Mouse (Mus musculus): Measurements from ENCODE around the gene Dnah5. TPM values are rescaled to one million over a fixed set of nuclear protein-coding genes. Genes with fewer than 3 reads are reported as not detected.
"Not testable (repeated sequence)": the region's sequence is repeated elsewhere in the genome, so short reads cannot be mapped to it uniquely, and the experiment has no call there.

The Dnah5 gene
- total and polyA plus RNA-seq, 2 experiments from 2014 or later: 0.24 to 2.0 TPM

DNA sequence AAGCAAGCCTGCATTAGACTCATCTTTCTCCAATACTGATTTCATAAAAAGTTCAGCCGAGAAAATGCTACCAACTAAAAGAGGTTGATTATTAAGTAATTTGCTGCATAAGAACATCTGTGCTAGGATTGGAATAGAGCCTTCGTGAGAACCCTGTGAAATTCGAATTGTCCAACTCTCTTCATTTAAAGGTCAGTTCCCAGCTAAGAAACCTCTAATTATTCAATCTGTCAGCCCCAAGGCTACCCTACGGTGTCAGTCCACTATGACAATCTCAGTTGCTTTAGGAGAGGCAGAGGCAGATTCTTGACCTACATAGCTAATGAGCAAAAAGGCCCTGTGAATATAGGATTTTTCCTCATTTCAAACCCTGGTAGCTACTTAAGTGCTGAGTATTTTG, 191.9 kb downstream of the Dnah5 start:
- Histone ChIP-seq H3K27ac (ENCODE audit: low read depth, low read length) (no peak overlapping the region), H3K4me2 (ENCODE audit: low read depth) (no peak overlapping the region), H3K36me3 (ENCODE audit: insufficient read depth) (no peaks in the 10 kb centered on the region), H3K4me1 (ENCODE audit: insufficient read depth) (0 out of 2 replicates have a peak, but pooled peaks cover 3% of the 10 kb centered on the region), H3K4me3 (ENCODE audit: low read depth, low read length) (no peak overlapping the region), H3K9me3 (ENCODE audit: low read length) (no peaks in the 10 kb centered on the region), H3K27me3 (ENCODE audit: insufficient read depth, low read length) (no peaks in the 10 kb centered on the region), H3K9ac (no peak overlapping the region)
- TF ChIP-seq CTCF (IDR thresholded peaks at IDR 0.05; ENCODE audit: low read depth): no peak
- WGBS: 77% methylated on average over 4 of the region's 4 CpGs
- no peak for ATAC-seq
- no peak for DNase-seq

DNA sequence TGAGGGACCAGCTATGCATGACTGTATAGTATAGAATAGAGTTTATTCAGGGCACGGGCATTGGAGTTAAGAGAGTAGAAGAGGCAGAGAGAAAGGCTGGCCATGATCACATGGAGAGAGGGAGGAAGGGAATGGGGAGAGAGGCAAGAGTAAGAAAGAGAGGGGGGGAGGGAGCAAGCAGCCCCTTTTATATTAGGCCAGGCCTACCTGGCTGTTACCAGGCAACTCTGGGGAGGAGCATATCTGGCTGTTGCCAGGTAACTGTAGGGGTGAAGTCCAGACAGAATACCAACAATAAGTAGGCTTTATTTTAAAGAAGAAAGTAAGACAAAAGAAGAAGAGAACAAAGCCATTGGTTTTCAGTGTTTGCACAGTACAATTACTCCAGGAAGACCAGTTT, 194.9 kb downstream of the Dnah5 start:
- ATAC-seq: peak; percentile 68

GRCm38 (mm10) chr15:28399258-28399657, 195.7 kb downstream of the Dnah5 start:
- Histone ChIP-seq H3K27ac (ENCODE audit: low read depth, low read length) (no peak overlapping the region), H3K27me3 (ENCODE audit: insufficient read depth, low read length) (no peaks in the 10 kb centered on the region), H3K9me3 (ENCODE audit: low read length) (no peaks in the 10 kb centered on the region), H3K4me1 (ENCODE audit: insufficient read depth) (0 out of 2 replicates have a peak, but pooled peaks cover 3% of the 10 kb centered on the region), H3K4me2 (ENCODE audit: low read depth) (no peak overlapping the region), H3K36me3 (ENCODE audit: insufficient read depth) (no peaks in the 10 kb centered on the region), H3K4me3 (ENCODE audit: low read depth, low read length) (no peak overlapping the region), H3K9ac (no peak overlapping the region)
- no peak for TF ChIP-seq CTCF (IDR thresholded peaks at IDR 0.05; ENCODE audit: low read depth)
- WGBS: 29% methylated on average over 8 of the region's 8 CpGs
- DNase-seq: peak; percentile 24
- ATAC-seq: peak; percentile 69; the same call in 1 of the 2 replicates

More for the DNA sequence above, 194.9 kb downstream of the Dnah5 start:
- H3K9ac ChIP-seq: no peak overlapping the region
- no peaks in the 10 kb centered on the region for H3K27me3 ChIP-seq (ENCODE audit: insufficient read depth, low read length)
- H3K4me3 ChIP-seq (ENCODE audit: low read depth, low read length): no peak overlapping the region
- no peak overlapping the region for H3K4me2 ChIP-seq (ENCODE audit: low read depth)
- peak; percentile 9 for DNase-seq
- H3K27ac ChIP-seq (ENCODE audit: low read depth, low read length): no peak overlapping the region
- H3K36me3 ChIP-seq (ENCODE audit: insufficient read depth): no peaks in the 10 kb centered on the region
- no peak for TF ChIP-seq CTCF (IDR thresholded peaks at IDR 0.05; ENCODE audit: low read depth)
- WGBS: 61% methylated on average over 1 of the region's 1 CpGs
- H3K9me3 ChIP-seq (ENCODE audit: low read length): no peaks in the 10 kb centered on the region
- 0 out of 2 replicates have a peak, but pooled peaks cover 3% of the 10 kb centered on the region for H3K4me1 ChIP-seq (ENCODE audit: insufficient read depth)

- Histone ChIP-seq H3K36me3 (ENCODE audit: insufficient read depth) (no peaks in the 10 kb centered on the region), H3K9me3 (ENCODE audit: low read length) (no peaks in the 10 kb centered on the region), H3K4me3 (ENCODE audit: low read depth, low read length) (no peak overlapping the region), H3K4me1 (ENCODE audit: insufficient read depth) (no peaks in the 10 kb centered on the region), H3K27me3 (ENCODE audit: insufficient read depth, low read length) (no peaks in the 10 kb centered on the region), H3K9ac (no peak overlapping the region), H3K4me2 (ENCODE audit: low read depth) (no peak overlapping the region), H3K27ac (ENCODE audit: low read depth, low read length) (no peak overlapping the region)
- TF ChIP-seq CTCF (IDR thresholded peaks at IDR 0.05; ENCODE audit: low read depth): no peak
- WGBS: 80% methylated on average over 3 of the region's 3 CpGs
- DNase-seq: no peak
- no peak for ATAC-seq
Observed at GRCm38 (mm10) chr15:28404630-28405029, 201.1 kb downstream of the Dnah5 start.

DNA sequence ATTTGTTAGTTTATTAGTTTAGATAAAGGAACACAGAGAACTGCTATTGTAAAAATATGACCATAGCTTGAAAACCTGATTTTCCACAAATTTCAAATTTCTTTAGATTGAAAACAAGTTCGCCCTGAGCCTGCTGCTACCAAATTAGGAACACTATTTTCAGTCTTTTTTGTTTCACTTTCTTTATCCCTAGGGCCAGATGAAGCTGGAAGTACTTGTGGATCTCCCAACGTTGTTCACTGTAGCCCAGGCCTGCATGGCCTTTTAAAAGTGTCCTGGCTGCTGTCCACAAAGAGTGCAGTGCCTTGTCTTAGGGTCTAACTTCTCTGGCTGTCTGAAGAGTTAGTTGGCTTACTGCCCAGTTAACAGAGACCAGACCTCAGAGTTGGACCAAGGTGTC, 201.6 kb downstream of the Dnah5 start:
- Histone ChIP-seq H3K36me3 (ENCODE audit: insufficient read depth) (no peaks in the 10 kb centered on the region), H3K4me2 (ENCODE audit: low read depth) (no peak overlapping the region), H3K9me3 (ENCODE audit: low read length) (no peaks in the 10 kb centered on the region), H3K27me3 (ENCODE audit: insufficient read depth, low read length) (no peaks in the 10 kb centered on the region), H3K4me3 (ENCODE audit: low read depth, low read length) (no peak overlapping the region), H3K4me1 (ENCODE audit: insufficient read depth) (no peaks in the 10 kb centered on the region), H3K27ac (ENCODE audit: low read depth, low read length) (no peak overlapping the region), H3K9ac (no peak overlapping the region)
- WGBS: 57% methylated on average over 2 of the region's 2 CpGs
- no peak for TF ChIP-seq CTCF (IDR thresholded peaks at IDR 0.05; ENCODE audit: low read depth)
- DNase-seq (no peak), ATAC-seq (no peak)

DNA sequence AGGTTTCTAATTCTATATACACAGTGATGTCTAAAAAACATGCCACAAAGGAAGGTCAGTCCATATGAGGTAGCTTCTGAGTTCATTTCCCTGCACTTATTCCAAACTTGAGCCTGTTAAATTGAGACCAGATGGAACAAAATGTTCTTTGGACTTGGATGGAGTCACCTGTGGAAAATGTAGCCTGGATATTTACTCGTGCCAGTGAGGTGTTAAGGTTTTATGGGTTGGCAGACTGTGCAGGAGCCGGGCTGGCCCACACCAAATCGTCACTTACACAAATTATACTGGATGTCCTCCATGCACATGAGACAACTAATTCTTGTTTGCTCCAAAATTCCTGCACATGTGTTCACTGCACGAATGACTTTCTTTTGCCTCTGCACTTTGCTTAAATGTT, 236.2 kb downstream of the Dnah5 start:
- no peaks in the 10 kb centered on the region for H3K9me3 ChIP-seq (ENCODE audit: low read length)
- H3K9ac ChIP-seq: no peak overlapping the region
- H3K4me2 ChIP-seq (ENCODE audit: low read depth): no peak overlapping the region
- WGBS: 88% methylated on average over 4 of the region's 4 CpGs
- ATAC-seq (no peak), DNase-seq (no peak)
- H3K36me3 ChIP-seq (ENCODE audit: insufficient read depth): no peaks in the 10 kb centered on the region
- H3K4me1 ChIP-seq (ENCODE audit: insufficient read depth): no peaks in the 10 kb centered on the region
- no peak for TF ChIP-seq CTCF (IDR thresholded peaks at IDR 0.05; ENCODE audit: low read depth)
- no peak overlapping the region for H3K27ac ChIP-seq (ENCODE audit: low read depth, low read length)
- H3K27me3 ChIP-seq (ENCODE audit: insufficient read depth, low read length): no peaks in the 10 kb centered on the region
- H3K4me3 ChIP-seq (ENCODE audit: low read depth, low read length): no peak overlapping the region

GRCm38 (mm10) chr15:28444494-28444893, 240.9 kb downstream of the Dnah5 start:
- ATAC-seq (no peak), DNase-seq (no peak)
- Histone ChIP-seq H3K9ac (no peak overlapping the region), H3K9me3 (ENCODE audit: low read length) (no peaks in the 10 kb centered on the region), H3K4me1 (ENCODE audit: insufficient read depth) (no peaks in the 10 kb centered on the region), H3K36me3 (ENCODE audit: insufficient read depth) (no peaks in the 10 kb centered on the region), H3K4me3 (ENCODE audit: low read depth, low read length) (no peak overlapping the region), H3K27ac (ENCODE audit: low read depth, low read length) (no peak overlapping the region), H3K27me3 (ENCODE audit: insufficient read depth, low read length) (no peaks in the 10 kb centered on the region), H3K4me2 (ENCODE audit: low read depth) (no peak overlapping the region)
- WGBS: 93% methylated on average over 4 of the region's 4 CpGs
- TF ChIP-seq CTCF (IDR thresholded peaks at IDR 0.05; ENCODE audit: low read depth): no peak

DNA sequence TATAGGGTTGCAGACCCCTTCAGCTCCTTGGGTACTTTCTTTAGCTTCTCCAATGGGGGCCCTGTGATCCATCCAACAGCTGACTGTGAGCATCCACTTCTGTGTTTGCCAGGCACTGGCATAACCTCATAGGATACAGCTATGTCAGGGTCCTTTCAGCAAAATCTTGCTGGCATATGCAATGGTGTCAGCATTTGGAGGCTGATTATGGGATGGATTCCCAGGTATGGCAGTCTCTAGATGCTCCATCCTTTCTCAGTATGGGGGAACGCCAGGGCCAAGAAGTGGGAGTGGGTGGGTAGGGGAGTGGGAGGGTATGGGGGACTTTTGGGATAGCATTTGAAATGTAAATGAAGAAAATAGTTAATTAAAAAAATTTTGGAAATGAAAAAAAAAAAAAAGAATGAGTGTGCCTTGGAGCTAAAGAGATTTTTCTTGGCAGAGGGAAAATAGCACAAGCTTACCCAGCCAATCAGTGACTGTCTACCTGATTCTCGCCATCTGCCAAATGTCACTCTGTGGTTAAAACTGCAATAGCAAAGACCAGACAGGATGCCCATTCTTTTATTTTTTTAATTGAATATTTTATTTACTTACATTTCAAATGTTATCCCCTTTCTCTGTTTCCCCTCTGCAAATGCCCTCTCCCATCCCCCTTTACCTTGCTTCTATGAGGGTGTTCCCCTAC, 257.7 kb downstream of the Dnah5 start:
- ATAC-seq; H3K27ac ChIP-seq (ENCODE audit: low read depth, low read length); H3K4me2 ChIP-seq (ENCODE audit: low read depth); H3K27me3 ChIP-seq (ENCODE audit: insufficient read depth, low read length); DNase-seq; H3K9ac ChIP-seq; H3K36me3 ChIP-seq (ENCODE audit: insufficient read depth); H3K4me1 ChIP-seq (ENCODE audit: insufficient read depth); H3K4me3 ChIP-seq (ENCODE audit: low read depth, low read length); H3K9me3 ChIP-seq (ENCODE audit: low read length): not testable (repeated sequence)
- WGBS: 70% methylated on average over 2 of the region's 2 CpGs
